Mouse (Mus musculus) cerebellum, postnatal 36 days (tissue): ENCODE measurements around the gene Gcdh.

Experiments used
- DNase-seq, 2 experiments: peaks; one replicate each; pipeline ENCODE4 v3.0.0; 2021 to 2022; ENCODE audit warnings: mixed read lengths in 2 of 2

Gcdh gene

GRCm38 (mm10) chr8:84871376-84872308, 22.1 kb downstream of the Gcdh start, which contains the start of gene Syce2:
Gene Syce2 (plus strand): TSS chr8:84872111.
- peak; percentile 39 to 70 for DNase-seq

GRCm38 (mm10) chr8:84856864-84857441, 36.8 kb downstream of the Gcdh start, which contains the start of gene Farsa:
Gene Farsa (plus strand): TSS chr8:84856989.
- DNase-seq, result peak; percentile 94

GRCm38 (mm10) chr8:84856434-84856833, 37.3 kb downstream of the Gcdh start:
- DNase-seq, result no peak

DNA sequence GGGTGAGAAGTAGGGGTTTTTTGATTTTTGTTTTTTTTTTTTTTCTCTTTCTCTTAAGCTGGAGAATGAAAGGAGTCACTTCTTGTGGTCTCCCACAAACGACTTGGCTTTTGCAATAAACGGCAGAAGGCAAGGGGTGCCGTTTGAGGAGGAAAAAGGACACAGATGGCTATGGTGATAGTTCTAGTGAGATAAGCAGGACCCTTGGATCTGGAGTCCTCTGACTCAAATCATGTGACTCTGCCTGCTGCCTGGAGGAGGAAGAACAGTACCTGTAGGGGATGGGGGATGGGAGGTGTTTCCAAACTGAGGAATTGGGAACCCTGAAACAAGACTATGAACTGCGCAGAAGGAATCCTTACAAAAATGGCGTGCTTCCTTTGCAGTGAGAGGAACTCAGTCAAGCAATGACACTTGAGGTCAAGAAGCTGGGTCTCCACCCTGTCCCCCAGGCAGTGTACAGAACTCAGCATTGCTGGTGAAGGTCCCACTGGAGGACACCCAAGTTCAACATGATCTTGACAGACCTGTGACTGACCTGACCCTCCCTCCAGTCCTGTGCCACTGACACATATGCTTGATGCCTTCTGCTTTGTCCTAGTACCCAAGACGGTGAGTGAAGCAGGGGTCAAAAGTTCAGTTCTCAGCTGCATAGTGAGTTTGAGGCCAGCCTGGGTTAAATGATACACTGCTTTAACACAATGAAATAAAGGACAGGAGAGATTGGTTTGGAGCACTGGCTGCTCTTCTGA, 45.9 kb downstream of the Gcdh start:
- DNase-seq, result no peak

GRCm38 (mm10) chr8:84846722-84847572, 46.8 kb downstream of the Gcdh start, which contains the start of gene Calr:
Gene Calr (minus strand): TSS chr8:84846934.
- peak; percentile 98 to 100 for DNase-seq

GRCm38 (mm10) chr8:84846094-84846721, 47.5 kb downstream of the Gcdh start:
- DNase-seq, result no peak

DNA sequence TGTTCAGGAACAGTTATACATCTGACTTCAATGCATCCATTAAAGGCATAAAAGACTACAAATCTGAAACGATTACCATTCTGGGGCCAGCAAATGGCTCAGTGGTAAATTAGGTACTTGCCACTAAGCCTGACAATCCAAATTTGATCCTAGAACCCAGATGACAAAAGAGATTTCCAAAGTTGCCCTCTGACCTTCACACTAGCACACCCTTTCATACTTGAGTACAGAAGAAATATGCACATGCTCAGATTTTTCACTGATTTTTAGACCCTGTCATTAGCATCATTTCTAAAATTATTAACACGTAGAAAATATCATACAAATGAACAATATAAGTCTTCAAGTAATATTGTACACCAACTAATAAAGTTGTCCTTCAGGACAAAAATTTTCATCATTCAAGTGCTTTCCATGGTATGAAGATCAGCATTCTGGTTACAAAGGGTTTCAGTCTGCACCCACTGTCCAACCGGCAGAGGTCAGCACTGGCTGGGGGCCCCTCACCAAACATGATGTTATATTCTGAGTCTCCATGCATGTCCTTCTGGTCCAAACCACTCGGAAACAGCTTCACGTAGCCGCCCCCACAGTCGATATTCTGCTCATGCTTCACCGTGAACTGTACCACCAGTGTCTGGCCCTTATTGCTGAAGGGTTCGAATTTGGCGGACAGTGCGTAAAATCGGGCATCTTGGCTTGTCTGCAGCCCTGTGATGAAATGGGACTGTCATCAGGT, 48.2 kb downstream of the Gcdh start:
- DNase-seq, result peak; percentile 52 to 58

GRCm38 (mm10) chr8:84844397-84845070, 49.2 kb downstream of the Gcdh start:
- DNase-seq, result no peak

GRCm38 (mm10) chr8:84841514-84841913, 52.2 kb downstream of the Gcdh start:
- DNase-seq, result no peak

- DNase-seq, result peak; percentile 91
These were observed 53.3 kb downstream of the Gcdh start, which contains the start of gene Rad23a for GRCm38 (mm10) chr8:84840248-84840999. Gene Rad23a (minus strand): TSS chr8:84840665.

DNA sequence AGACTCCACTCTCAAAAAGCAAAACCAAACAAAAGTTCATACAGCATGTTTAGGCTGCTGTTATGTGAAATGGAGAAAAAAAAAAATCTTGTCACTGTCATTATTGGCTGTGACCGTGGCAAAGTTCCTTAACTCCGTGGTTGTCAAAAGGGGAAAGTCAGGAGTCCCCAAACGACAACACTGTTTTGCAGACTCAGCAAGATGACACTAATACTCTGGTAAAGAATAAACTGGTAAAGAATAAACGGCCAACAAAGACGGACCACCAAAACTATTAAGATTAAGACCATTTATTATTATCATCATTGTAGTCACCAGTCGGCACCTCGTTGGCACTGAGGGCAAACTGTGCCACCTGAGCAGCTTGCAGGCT, 53.9 kb downstream of the Gcdh start:
- no peak for DNase-seq

DNA sequence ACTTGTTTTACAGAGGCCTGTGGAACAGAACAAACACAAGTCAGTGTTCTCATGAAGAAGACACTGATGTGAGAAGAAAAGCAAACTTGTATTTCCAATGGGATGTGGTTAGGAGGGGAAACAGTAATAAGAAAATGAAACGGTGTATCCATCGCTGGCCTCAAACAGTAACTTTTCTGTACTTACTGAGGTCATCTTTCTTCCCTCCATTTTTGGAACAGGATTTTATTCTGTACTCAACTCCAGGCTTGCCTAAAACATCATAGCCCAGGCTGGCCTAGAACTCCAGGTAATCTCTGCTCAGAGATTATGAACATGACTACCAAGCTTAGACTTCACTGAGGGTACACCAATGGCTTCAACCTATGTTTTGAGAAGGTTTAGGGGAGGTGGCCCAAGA, 54.3 kb downstream of the Gcdh start:
- DNase-seq, result no peak

DNA sequence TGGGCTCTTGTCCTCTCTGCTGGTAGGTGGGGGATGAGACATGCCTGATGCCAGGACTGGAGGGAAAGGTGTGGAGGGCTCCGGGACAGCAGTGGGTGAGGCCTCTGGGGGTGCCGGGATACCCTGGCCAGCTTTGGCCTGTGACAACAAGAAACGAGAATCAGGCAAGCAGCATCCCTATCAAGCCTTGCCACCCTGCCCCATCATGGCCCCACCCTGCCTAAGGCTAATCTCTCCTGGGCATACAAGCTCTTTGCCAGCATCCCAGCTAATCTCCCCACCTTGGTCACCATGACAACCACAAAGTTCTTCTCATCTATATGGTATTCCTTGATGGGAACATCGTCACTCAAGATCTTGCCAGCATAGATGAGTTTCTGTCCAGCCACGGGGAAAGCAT, 55.2 kb downstream of the Gcdh start:
- no peak for DNase-seq

- no peak for DNase-seq
These were observed 55.7 kb downstream of the Gcdh start for GRCm38 (mm10) chr8:84837912-84838470.

GRCm38 (mm10) chr8:84837149-84837911, 56.4 kb downstream of the Gcdh start:
- peak in 1 of 2 experiments; percentile 52 for DNase-seq
